Mouse (Mus musculus): ENCODE data around the gene Ccr7. TPM values are rescaled to one million over a fixed set of nuclear protein-coding genes. Genes with fewer than 3 reads are reported as not detected.

Gene Ccr7
- polyA plus RNA-seq, 1 experiment from 2014 or later = 0.44 TPM

DNA sequence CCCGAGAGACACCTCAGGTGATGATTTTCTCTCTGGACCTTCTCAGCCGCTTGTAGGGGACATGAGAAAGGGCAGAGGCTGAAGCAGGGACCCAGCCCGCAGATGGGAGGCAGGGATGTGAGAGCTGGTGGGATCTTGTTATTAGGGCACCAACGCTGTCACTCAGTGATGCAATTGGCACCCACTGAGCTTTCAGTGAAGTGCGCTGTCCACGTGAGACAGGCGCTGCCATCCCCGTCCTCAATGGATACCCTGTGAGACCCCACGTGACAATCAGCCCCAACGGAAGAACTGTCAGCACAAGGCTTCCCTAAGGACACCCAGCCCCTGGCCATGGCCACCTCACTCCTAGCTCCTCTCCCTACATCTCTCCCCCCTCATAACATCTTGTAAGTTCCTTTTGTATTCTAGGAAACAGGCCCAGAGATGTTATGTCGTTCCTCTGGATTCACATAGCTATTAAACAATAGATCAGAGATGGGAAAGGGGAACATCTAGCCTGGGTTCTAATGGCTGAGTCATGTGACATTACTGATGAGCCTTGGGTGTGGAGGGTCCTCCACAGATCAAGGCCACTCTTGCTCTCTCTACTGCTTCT, 3.4 kb downstream of the Ccr7 start:
- H3K4me3 ChIP-seq = no peak overlapping the region
- no peak overlapping the region for H3K4me2 ChIP-seq
- H3K36me3 ChIP-seq = no peaks in the 10 kb centered on the region
- no peaks in the 10 kb centered on the region for H3K9me3 ChIP-seq (replicated peaks)
- no peak for ATAC-seq
- 43% methylated on average over 11 of the region's 11 CpGs for WGBS (ENCODE audit: insufficient replicate concordance)
- H3K27me3 ChIP-seq (replicated peaks) = peaks cover 68% of the 10 kb centered on the region
- H3K4me1 ChIP-seq = peaks cover 29% of the 10 kb centered on the region
- H3K27ac ChIP-seq = no peak overlapping the region
- no peak overlapping the region for H3K9ac ChIP-seq

DNA sequence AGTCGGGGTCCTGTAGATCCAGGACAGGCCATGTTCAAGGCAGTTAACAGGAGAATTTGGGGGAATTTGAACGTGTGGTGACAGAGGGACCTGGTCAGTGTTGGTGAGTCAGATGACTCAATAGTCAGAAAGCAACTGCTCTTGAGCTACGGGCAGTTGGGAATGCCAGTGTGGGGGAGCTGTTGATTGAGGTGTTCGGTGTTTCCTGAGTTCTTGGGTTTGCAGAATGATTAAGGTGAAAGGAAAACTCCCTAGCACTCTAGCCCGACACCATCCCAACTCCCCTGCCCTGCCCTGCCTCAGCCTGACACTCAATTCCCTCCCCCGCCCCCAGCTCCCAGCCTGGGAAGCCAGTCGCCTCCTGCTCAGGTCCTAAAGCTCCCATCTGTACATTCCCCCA, 4.0 kb downstream of the Ccr7 start:
- Histone ChIP-seq H3K36me3 (no peaks in the 10 kb centered on the region), H3K9ac (no peak overlapping the region), H3K27ac (no peak overlapping the region), H3K9me3 (replicated peaks) (no peaks in the 10 kb centered on the region), H3K4me2 (no peak overlapping the region), H3K4me1 (peaks cover 29% of the 10 kb centered on the region), H3K4me3 (no peak overlapping the region), H3K27me3 (replicated peaks) (peaks cover 68% of the 10 kb centered on the region)
- ATAC-seq = no peak
- 44% methylated on average over 7 of the region's 7 CpGs for WGBS (ENCODE audit: insufficient replicate concordance)

DNA sequence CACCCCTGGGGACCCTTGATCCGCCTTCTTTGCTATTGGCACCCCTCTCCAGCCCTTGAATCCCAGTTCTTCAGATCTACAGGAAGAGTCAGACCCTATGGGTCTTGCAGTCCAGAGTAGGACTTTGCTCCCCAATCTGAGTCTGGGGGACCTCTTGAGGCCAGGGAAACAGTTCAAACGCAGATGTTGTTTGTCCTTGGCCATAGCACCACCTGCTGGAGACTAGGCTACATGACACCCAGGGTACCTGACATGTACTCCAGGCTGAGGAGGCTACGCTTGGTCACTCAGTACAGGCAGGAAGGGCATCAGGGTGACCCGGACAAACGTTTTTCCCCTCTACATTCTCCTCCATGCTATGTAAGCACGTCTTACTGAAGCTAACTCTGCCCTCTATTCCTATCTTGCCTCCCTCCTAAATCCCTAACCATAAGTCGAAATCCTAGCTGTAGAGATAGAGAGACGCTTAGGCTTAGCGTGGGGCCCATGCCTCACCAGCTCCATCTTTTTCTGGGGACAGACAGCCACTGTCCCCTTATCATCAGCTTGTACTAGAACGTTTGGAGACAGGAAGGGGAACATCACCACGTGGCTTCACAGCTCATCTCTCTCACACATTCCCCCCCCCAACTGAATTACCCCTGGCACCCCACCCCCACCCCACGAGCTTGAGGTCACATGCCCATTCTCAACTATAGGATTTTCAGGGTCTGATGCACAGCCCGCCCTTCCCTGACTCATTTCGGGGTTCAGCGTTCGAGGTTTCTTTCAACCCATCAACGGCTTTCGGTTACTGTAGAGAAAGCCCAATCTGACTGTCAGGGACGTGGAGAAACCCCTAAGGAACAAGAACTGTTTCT, 4.7 kb downstream of the Ccr7 start:
- Histone ChIP-seq H3K4me2 (no peak overlapping the region), H3K9ac (no peak overlapping the region), H3K4me3 (no peak overlapping the region), H3K36me3 (no peaks in the 10 kb centered on the region), H3K4me1 (peaks cover 29% of the 10 kb centered on the region), H3K9me3 (replicated peaks) (no peaks in the 10 kb centered on the region), H3K27ac (no peak overlapping the region), H3K27me3 (replicated peaks) (peaks cover 69% of the 10 kb centered on the region)
- 32% methylated on average over 19 of the region's 19 CpGs for WGBS (ENCODE audit: insufficient replicate concordance)
- 0 out of 2 replicates have a peak, but pooled peaks have one; percentile 15 for ATAC-seq

DNA sequence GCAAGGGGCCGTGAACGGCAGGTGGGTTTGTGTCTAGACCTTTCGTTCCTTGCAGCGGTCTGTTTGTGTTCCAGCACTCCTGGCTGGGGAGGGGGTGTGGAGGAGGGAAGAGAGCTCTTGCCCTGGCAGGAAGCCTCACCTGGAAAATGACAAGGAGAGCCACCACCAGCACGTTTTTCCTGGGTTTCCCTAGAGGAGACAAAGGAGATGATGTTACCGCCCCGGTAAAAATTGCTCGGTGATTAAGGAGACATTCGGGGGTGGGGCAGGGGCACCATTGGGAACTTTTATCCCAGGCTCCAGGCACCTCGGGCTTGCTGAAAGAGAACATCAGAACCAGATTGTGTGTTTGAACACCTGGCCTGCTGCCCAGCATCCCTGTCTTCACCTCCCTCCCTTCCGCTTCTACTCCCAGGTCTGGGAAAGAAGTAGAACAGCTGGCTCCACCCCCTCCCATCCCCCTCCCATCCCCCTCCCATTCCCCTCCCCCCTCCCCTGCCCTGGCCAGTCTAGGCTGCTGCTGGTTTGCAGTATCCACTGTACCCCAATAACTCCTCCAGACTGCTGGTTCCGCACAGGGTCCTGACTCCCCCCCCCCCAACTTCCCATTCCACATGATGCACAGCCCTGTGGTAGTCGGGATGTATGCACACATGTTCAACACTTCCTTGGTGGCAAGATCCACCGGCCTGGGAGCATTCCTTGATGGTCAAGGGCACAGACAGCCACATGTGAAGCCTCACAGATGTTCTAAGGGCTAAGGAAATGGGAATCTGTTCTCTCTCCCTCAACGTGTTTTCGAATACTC, 5.8 kb downstream of the Ccr7 start:
- no peak overlapping the region for H3K4me3 ChIP-seq
- 22% methylated on average over 15 of the region's 16 CpGs for WGBS (ENCODE audit: insufficient replicate concordance)
- peaks cover 32% of the 10 kb centered on the region for H3K4me1 ChIP-seq
- no peaks in the 10 kb centered on the region for H3K9me3 ChIP-seq (replicated peaks)
- 0 out of 2 replicates have a peak overlapping the region, but pooled peaks have one; percentile 8 for H3K27ac ChIP-seq
- H3K9ac ChIP-seq = no peak overlapping the region
- H3K36me3 ChIP-seq = no peaks in the 10 kb centered on the region
- ATAC-seq = no peak
- no peak overlapping the region for H3K4me2 ChIP-seq
- H3K27me3 ChIP-seq (replicated peaks) = peaks cover 68% of the 10 kb centered on the region

DNA sequence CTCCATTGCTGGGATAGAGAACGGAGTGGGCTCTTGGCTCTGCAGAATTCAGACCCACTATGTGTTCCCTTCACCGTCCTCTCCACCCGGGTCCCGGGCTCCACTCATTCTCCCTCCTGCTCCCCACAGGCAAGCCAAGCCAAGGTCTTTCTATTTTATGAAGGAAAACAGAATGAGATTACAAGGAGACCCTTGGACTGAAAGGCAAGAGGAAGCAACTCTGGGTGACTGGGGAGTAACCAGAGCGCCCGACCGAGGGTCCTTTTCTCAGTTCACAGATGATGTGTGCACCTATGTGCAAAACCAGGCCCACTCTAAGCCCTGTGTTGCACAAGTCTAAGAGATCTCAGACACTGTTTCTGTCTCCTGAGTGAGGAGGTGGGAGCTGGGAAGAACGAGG, 6.5 kb downstream of the Ccr7 start:
- H3K4me3 ChIP-seq = no peak overlapping the region
- peaks cover 38% of the 10 kb centered on the region for H3K4me1 ChIP-seq
- ATAC-seq = no peak
- no peaks in the 10 kb centered on the region for H3K9me3 ChIP-seq (replicated peaks)
- 29% methylated on average over 8 of the region's 8 CpGs for WGBS (ENCODE audit: insufficient replicate concordance)
- H3K27ac ChIP-seq = peak overlapping the region; percentile 69
- H3K36me3 ChIP-seq = no peaks in the 10 kb centered on the region
- H3K9ac ChIP-seq = no peak overlapping the region
- H3K27me3 ChIP-seq (replicated peaks) = peaks cover 63% of the 10 kb centered on the region
- H3K4me2 ChIP-seq = 0 out of 2 replicates have a peak overlapping the region, but pooled peaks have one; percentile 10

DNA sequence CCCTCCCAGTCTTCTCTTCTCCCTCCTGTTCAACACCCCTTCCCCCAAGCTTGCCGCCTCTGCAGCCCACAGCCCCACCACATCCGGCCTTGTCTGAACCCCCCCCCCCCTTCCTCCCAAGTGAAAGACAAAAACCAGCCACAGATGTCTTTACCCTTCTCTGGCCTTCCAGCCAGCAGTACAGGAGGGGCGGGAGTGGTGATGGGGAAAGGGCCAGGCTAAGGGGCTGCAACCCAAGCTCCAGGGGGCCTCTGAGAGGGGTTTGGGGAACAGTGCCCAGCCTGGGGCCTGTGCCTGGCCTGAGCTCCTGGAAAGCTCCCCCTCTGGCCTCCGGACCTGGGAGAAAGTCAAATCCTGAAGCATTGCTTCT, 7.0 kb downstream of the Ccr7 start:
- 8% methylated on average over 3 of the region's 4 CpGs for WGBS (ENCODE audit: insufficient replicate concordance)
- H3K27ac ChIP-seq = peak overlapping the region; percentile 69
- no peaks in the 10 kb centered on the region for H3K36me3 ChIP-seq
- no peak overlapping the region for H3K4me3 ChIP-seq
- ATAC-seq = no peak
- no peaks in the 10 kb centered on the region for H3K9me3 ChIP-seq (replicated peaks)
- H3K4me1 ChIP-seq = peaks cover 42% of the 10 kb centered on the region
- H3K9ac ChIP-seq = no peak overlapping the region
- H3K27me3 ChIP-seq (replicated peaks) = peaks cover 62% of the 10 kb centered on the region
- H3K4me2 ChIP-seq = 0 out of 2 replicates have a peak overlapping the region, but pooled peaks have one; percentile 10

DNA sequence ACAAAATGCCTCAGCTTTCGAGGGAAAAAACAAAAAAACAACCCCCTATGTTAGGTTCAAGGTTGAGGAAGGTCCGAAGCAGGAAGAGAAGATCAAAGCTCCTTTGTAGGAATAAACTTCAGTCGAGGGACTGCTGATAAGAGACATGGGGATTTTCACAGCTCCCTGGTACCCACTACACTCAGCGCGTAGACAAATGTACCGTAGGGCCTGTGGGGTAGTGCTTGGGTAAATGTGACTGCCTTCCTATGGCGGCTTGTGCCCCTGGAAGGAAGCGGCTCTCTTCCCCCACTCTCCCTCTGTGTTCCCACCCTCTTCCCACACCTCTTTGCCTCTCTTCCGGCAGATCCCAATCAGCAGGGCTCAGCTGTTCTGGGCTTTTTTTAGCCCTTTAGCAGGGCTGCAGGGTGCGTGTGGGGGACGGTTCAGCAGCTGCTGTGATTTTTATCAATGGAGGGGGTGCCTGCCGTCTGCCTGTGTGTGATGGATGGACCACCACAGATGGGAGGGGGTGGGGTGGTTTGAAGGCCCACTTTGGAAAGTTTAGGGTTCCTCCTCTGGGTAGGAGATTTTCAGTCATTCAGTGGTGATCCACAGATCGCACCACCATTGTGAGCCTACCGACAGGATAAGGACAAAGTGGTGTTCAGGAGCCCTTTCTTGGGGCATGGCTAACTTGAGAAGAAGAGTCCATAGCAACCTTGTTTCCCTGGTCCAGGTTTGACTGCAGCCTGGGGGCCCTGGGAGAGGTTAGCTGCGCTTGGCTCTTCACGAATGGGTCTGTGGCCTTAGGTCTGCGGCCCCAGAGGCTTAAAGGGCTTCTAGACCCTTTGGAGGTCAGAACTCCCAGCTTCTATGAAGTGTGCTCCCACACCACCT, 7.6 kb downstream of the Ccr7 start:
- H3K9ac ChIP-seq = no peak overlapping the region
- H3K4me1 ChIP-seq = peaks cover 48% of the 10 kb centered on the region
- H3K27me3 ChIP-seq (replicated peaks) = peaks cover 59% of the 10 kb centered on the region
- H3K9me3 ChIP-seq (replicated peaks) = no peaks in the 10 kb centered on the region
- H3K27ac ChIP-seq = peak overlapping the region; percentile 69
- no peak for ATAC-seq
- no peak overlapping the region for H3K4me3 ChIP-seq
- H3K36me3 ChIP-seq = no peaks in the 10 kb centered on the region
- 7% methylated on average over 17 of the region's 17 CpGs for WGBS (ENCODE audit: insufficient replicate concordance)
- H3K4me2 ChIP-seq = no peak overlapping the region

DNA sequence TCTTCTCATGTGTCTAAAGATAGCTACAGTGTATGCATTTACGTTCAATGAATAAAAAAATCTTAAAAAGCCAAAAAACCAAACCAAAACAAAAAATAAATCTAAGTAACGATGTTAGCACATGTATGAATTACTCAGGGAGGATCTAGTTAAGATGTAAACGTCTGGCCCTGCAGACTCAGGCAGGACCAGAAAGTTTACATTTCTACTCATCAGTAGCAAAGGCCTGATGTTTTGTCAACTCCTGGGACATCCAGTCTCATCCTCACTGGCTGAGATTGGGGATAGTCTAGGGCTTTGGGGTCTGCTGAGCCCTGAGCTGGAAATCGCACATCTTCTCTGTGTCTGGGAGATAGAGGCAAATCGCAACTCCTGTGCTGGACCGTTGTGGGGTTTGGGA, 8.3 kb downstream of the Ccr7 start:
- Histone ChIP-seq H3K4me3 (no peak overlapping the region), H3K27ac (no peak overlapping the region), H3K9ac (no peak overlapping the region), H3K9me3 (replicated peaks) (no peaks in the 10 kb centered on the region), H3K36me3 (no peaks in the 10 kb centered on the region), H3K27me3 (replicated peaks) (peaks cover 52% of the 10 kb centered on the region), H3K4me2 (no peak overlapping the region), H3K4me1 (peaks cover 55% of the 10 kb centered on the region)
- 52% methylated on average over 6 of the region's 6 CpGs for WGBS (ENCODE audit: insufficient replicate concordance)
- ATAC-seq = no peak

DNA sequence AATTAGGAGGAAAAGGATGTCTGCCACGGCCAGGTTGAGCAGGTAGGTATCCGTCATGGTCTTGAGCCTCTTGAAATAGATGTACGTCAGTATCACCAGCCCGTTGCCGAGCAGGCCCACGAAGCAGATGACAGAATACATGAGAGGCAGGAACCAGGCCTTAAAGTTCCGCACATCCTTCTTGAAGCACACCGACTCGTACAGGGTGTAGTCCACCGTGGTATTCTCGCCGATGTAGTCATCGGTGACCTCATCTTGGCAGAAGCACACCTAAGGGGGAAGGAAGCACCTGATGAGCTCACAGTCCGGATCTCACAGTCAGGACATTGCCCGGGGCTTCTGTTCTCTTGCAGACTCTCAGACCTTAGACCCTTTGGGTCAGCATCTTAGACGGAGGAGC, 9.1 kb downstream of the Ccr7 start:
- no peaks in the 10 kb centered on the region for H3K9me3 ChIP-seq (replicated peaks)
- H3K36me3 ChIP-seq = no peaks in the 10 kb centered on the region
- no peak overlapping the region for H3K4me3 ChIP-seq
- no peak overlapping the region for H3K9ac ChIP-seq
- no peak overlapping the region for H3K27ac ChIP-seq
- peaks cover 57% of the 10 kb centered on the region for H3K4me1 ChIP-seq
- no peak overlapping the region for H3K4me2 ChIP-seq
- 79% methylated on average over 16 of the region's 16 CpGs for WGBS (ENCODE audit: insufficient replicate concordance)
- H3K27me3 ChIP-seq (replicated peaks) = peaks cover 44% of the 10 kb centered on the region
- no peak for ATAC-seq

DNA sequence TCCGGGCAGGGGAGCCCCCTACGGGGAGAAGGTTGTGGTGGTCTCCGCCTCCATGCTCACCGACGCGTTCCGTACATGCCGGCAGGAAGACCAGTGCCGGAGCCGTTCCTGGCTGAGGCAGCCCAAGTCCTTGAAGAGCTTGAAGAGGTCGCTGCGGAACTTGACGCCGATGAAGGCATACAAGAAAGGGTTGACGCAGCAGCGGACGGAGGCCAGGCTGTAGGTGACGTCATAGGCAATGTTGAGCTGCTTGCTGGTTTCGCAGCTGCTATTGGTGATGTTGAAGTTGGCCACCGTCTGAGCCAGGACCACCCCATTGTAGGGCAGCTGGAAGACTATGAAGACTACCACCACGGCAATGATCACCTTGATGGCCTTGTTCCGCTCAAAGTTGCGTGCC, 9.9 kb downstream of the Ccr7 start:
- Histone ChIP-seq H3K9me3 (replicated peaks) (no peaks in the 10 kb centered on the region), H3K9ac (no peak overlapping the region), H3K4me2 (no peak overlapping the region), H3K4me1 (peaks cover 57% of the 10 kb centered on the region), H3K36me3 (no peaks in the 10 kb centered on the region), H3K27me3 (replicated peaks) (peaks cover 41% of the 10 kb centered on the region), H3K27ac (no peak overlapping the region), H3K4me3 (no peak overlapping the region)
- 73% methylated on average over 23 of the region's 23 CpGs for WGBS (ENCODE audit: insufficient replicate concordance)
- no peak for ATAC-seq

DNA sequence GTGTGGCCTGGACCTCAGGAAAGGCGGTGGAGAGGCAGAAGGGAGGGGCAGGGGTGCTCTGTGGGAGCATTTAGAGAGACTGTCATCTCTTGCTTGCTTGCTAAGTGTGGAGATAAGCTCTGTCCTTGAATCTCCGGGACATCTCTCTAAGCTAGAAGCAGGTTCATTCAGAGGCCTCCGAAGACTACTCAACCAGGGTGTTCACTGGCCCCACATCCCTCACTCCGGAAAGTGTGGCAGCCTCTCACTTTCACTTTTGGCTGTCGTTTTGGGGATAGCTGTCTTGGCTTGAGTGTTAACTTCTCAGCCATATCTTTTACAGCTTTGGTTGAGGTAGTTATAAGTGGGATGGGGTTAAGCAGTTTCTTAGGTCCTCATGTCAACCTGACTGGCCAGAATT, 10.4 kb downstream of the Ccr7 start:
- Histone ChIP-seq H3K9ac (no peak overlapping the region), H3K27me3 (replicated peaks) (peaks cover 41% of the 10 kb centered on the region), H3K4me2 (no peak overlapping the region), H3K4me3 (no peak overlapping the region), H3K4me1 (peaks cover 53% of the 10 kb centered on the region), H3K27ac (no peak overlapping the region), H3K9me3 (replicated peaks) (no peaks in the 10 kb centered on the region), H3K36me3 (no peaks in the 10 kb centered on the region)
- 25% methylated on average over 5 of the region's 5 CpGs for WGBS (ENCODE audit: insufficient replicate concordance)
- no peak for ATAC-seq

All from liver, embryonic 12.5 days (tissue).